Mouse (Mus musculus): ENCODE results near the gene Gm11114.

Gene Gm11114

GRCm38 (mm10) chr9:85312473-85312872 lies at the start of gene Gm11114:
TSS of gene Gm11114 (plus strand) at chr9:85312773.
- DNase-seq = no peak

GRCm38 (mm10) chr9:85266847-85267246 lies 45.7 kb upstream of the Gm11114 start:
- no peak for DNase-seq

- DNase-seq = no peak
These were observed 38.5 kb upstream of the Gm11114 start for GRCm38 (mm10) chr9:85274114-85274513.

- no peak for DNase-seq
These were observed 9.7 kb upstream of the Gm11114 start for GRCm38 (mm10) chr9:85302849-85303248.

- no peak for DNase-seq
These were observed 9.2 kb upstream of the Gm11114 start for GRCm38 (mm10) chr9:85303378-85303777.

- DNase-seq = no peak
These were observed 3.5 kb downstream of the Gm11114 start for GRCm38 (mm10) chr9:85316122-85316521.

- DNase-seq = no peak
These were observed 7.8 kb downstream of the Gm11114 start for GRCm38 (mm10) chr9:85320167-85320951.

- DNase-seq = no peak
These were observed 11.7 kb downstream of the Gm11114 start for GRCm38 (mm10) chr9:85324158-85324875.

GRCm38 (mm10) chr9:85325201-85325868 lies 12.8 kb downstream of the Gm11114 start:
- DNase-seq = no peak

GRCm38 (mm10) chr9:85326292-85327241 lies 14.0 kb downstream of the Gm11114 start:
- peak; percentile 12 for DNase-seq

- peak; percentile 64 for DNase-seq
These were observed 15.0 kb downstream of the Gm11114 start, which contains the start of gene Tent5a for GRCm38 (mm10) chr9:85327242-85328211. TSS of gene Tent5a (minus strand) at chr9:85327348.

GRCm38 (mm10) chr9:85328259-85328658 lies 15.7 kb downstream of the Gm11114 start:
- peak; percentile 86 for DNase-seq

GRCm38 (mm10) chr9:85331521-85331920 lies 18.9 kb downstream of the Gm11114 start:
- DNase-seq = no peak

GRCm38 (mm10) chr9:85336046-85336445 lies 23.5 kb downstream of the Gm11114 start:
- DNase-seq = no peak

GRCm38 (mm10) chr9:85340303-85340702 lies 27.7 kb downstream of the Gm11114 start:
- DNase-seq = no peak

- DNase-seq = no peak
These were observed 30.6 kb downstream of the Gm11114 start for GRCm38 (mm10) chr9:85342892-85343785.

- DNase-seq = no peak
These were observed 35.4 kb downstream of the Gm11114 start for GRCm38 (mm10) chr9:85347823-85348523.

GRCm38 (mm10) chr9:85355559-85355958 lies 43.0 kb downstream of the Gm11114 start:
- no peak for DNase-seq

GRCm38 (mm10) chr9:85357154-85357860 lies 44.7 kb downstream of the Gm11114 start:
- no peak for DNase-seq
